Mouse (Mus musculus): Measurements from ENCODE around the gene Phgr1.
A peak's percentile ranks its signal among the peaks of the same experiment; 100 is the strongest.

DNA sequence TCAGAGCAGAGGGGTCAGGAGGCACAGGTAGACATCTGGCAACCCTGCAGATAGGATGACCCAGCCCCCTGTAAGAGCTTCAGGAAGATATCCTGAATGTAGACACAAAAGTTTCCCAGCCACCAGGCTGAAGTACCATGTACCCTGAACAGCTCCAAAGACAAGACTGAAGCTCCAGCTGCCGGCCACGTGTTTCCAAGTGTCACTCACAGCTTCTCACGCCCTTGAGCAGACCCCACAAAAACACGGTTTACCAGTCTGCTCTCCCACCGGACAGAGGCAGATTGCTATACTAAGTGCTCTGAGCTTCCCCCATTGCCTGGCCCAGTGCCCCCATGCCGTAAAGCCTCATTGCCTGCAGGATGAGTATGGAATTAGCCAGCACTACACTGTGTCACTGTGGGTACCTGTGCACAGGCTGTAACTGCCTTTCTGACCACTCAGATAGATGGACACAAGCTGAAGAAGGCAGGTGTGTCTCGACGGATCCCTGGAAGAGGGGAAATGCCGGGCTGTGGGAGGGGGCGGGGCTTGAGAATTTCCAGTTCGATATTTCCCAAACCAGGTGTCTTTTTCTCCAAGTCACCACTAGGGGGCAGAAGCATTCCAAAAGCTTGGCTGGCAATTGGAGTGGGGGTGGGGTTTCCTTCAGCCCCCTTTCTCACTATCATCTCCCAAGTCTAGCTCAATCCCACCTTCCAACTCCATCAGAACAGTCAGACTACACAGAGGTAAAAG lies 8.3 kb upstream of the Phgr1 start:
- TF ChIP-seq CTCF (conservative IDR thresholded peaks at IDR 0.05; ENCODE audit: low read length) (peak; percentile 52), POU5F1 (IDR thresholded peaks at IDR 0.05; ENCODE audit: borderline replicate concordance, low read length) (no peak), NANOG (IDR thresholded peaks at IDR 0.05; ENCODE audit: borderline replicate concordance, low read length) (no peak)
